Comparison of ENCODE assay signal across 23 mouse cellular contexts in genomic region chr9:57168411-57168810, GRCm38 (mm10). TPM values are rescaled to one million over a fixed set of nuclear protein-coding genes. Genes with fewer than 3 reads are reported as not detected.
DNase-seq lines count a peak whose midpoint lies in the region; ATAC-seq and TF ChIP-seq lines count a peak whose summit lies in the region.
"Had no signal": no experiment of that assay in that cellular context is flagged by ENCODE, and none has a peak within 500 bp of the region (broad histone marks: within the 10 kb centered on the region; RNA-seq: fewer than 3 reads in every experiment).

No protein-coding gene starts in this region.

- H3K9ac ChIP-seq in kidney, embryonic 14.5 days (ENCODE audit: low read depth, low read length) = no peak overlapping the region
- H3K9ac ChIP-seq in stomach, postnatal 0 days (ENCODE audit: low read length) = no peak overlapping the region
- H3K9ac ChIP-seq: embryonic facial prominence, embryonic 12.5 days; forebrain, embryonic 13.5 days; forebrain, embryonic 15.5 days; forebrain, postnatal 0 days had no signal

- peak overlapping the region; percentile 51; the same call in 1 of the 2 replicates for H3K27ac ChIP-seq in kidney, embryonic 14.5 days (ENCODE audit: low read depth, low read length)
- H3K27ac ChIP-seq in stomach, postnatal 0 days (replicated peaks) = no peak overlapping the region
- H3K27ac ChIP-seq: embryonic facial prominence, embryonic 10.5 days; embryonic facial prominence, embryonic 12.5 days; forebrain, embryonic 13.5 days; forebrain, embryonic 15.5 days had no signal

- H3K27me3 ChIP-seq in kidney, embryonic 14.5 days (ENCODE audit: control insufficient read depth, insufficient read depth, low read length) = no peaks in the 10 kb centered on the region
- H3K27me3 ChIP-seq in stomach, postnatal 0 days (ENCODE audit: control insufficient read depth, insufficient read depth, low read length) = no peaks in the 10 kb centered on the region
- H3K27me3 ChIP-seq: embryonic facial prominence, embryonic 12.5 days; forebrain, embryonic 15.5 days had no signal

- H3K4me2 ChIP-seq in kidney, embryonic 14.5 days (replicated peaks; ENCODE audit: low read depth, low read length) = no peak overlapping the region
- H3K4me2 ChIP-seq in stomach, postnatal 0 days (replicated peaks; ENCODE audit: low read depth) = no peak overlapping the region
- H3K4me2 ChIP-seq: embryonic facial prominence, embryonic 12.5 days; forebrain, embryonic 13.5 days; forebrain, embryonic 15.5 days had no signal

- H3K36me3 ChIP-seq in kidney, embryonic 14.5 days (ENCODE audit: control insufficient read depth, insufficient read depth, low read length) = no peaks in the 10 kb centered on the region
- no peaks in the 10 kb centered on the region for H3K36me3 ChIP-seq in stomach, postnatal 0 days (ENCODE audit: control insufficient read depth, insufficient read depth, low read length)
- H3K36me3 ChIP-seq: embryonic facial prominence, embryonic 10.5 days; embryonic facial prominence, embryonic 12.5 days; forebrain, embryonic 15.5 days had no signal

- TF ChIP-seq EP300 in stomach, postnatal 0 days (optimal IDR thresholded peaks at IDR 0.05) = no peak

- TF ChIP-seq CTCF in stomach, postnatal 0 days (IDR thresholded peaks at IDR 0.05; ENCODE audit: low read depth) = no peak

- 61% methylated on average over 5 of the region's 5 CpGs for WGBS in kidney, embryonic 14.5 days
- 58% methylated on average over 5 of the region's 5 CpGs for WGBS in stomach, postnatal 0 days

- H3K9me3 ChIP-seq in kidney, embryonic 14.5 days (ENCODE audit: control insufficient read depth, low read length) = no peaks in the 10 kb centered on the region
- H3K9me3 ChIP-seq in stomach, postnatal 0 days (ENCODE audit: control insufficient read depth, low read length) = no peaks in the 10 kb centered on the region
- H3K9me3 ChIP-seq: embryonic facial prominence, embryonic 10.5 days; embryonic facial prominence, embryonic 12.5 days; forebrain, embryonic 13.5 days; forebrain, embryonic 15.5 days had no signal

- H3K4me3 ChIP-seq in kidney, embryonic 14.5 days (ENCODE audit: low read length) = no peak overlapping the region
- no peak overlapping the region for H3K4me3 ChIP-seq in stomach, postnatal 0 days (ENCODE audit: low read depth, low read length)
- H3K4me3 ChIP-seq: embryonic facial prominence, embryonic 10.5 days; embryonic facial prominence, embryonic 12.5 days; forebrain, embryonic 13.5 days; forebrain, embryonic 15.5 days had no signal

- ATAC-seq in kidney, embryonic 14.5 days (ENCODE audit: low FRiP score, low TSS enrichment) = no peak
- ATAC-seq in stomach, postnatal 0 days (ENCODE audit: low FRiP score, low TSS enrichment) = 0 out of 2 replicates have a peak, but pooled peaks have one; percentile 57
- ATAC-seq: activated CD4-positive, CD25-positive, alpha-beta regulatory T cell, adult 4 months; forebrain, embryonic 13.5 days; forebrain, embryonic 15.5 days; forebrain, postnatal 0 days; Patski had no signal

- no peak for DNase-seq in kidney, postnatal 25 days
- peak; percentile 15 for DNase-seq in lung, postnatal 36 days
- no peak for DNase-seq in lung, postnatal 10 days
- DNase-seq in 416B (ENCODE audit: low read depth) = peak; percentile 24
- no peak for DNase-seq in stomach, postnatal 0 days (ENCODE audit: low spot score)
- DNase-seq in gastrocnemius, adult 18-20 months (ENCODE audit: low spot score) = no peak
- no peak for DNase-seq in cerebellum, adult 9-11 months
- DNase-seq: adrenal gland, adult 8-10 months; adrenal gland, postnatal 14 days; adrenal gland, postnatal 36 days; cerebellum, adult 11 months; cerebellum, adult 18-20 months; cerebellum, adult 8-10 months; cerebellum, postnatal 10 days; cerebellum, postnatal 25 days; forebrain, postnatal 0 days had no signal

- H3K4me1 ChIP-seq in kidney, embryonic 14.5 days (ENCODE audit: control insufficient read depth, insufficient read depth, low read length) = no peaks in the 10 kb centered on the region
- no peaks in the 10 kb centered on the region for H3K4me1 ChIP-seq in stomach, postnatal 0 days (replicated peaks; ENCODE audit: control insufficient read depth, insufficient read depth)
- H3K4me1 ChIP-seq: embryonic facial prominence, embryonic 10.5 days; embryonic facial prominence, embryonic 12.5 days; forebrain, embryonic 13.5 days; forebrain, embryonic 15.5 days had no signal

RNA-seq across cellular contexts. Expression of gene Commd4, which starts 10.3 kb away (rescaled TPM):
- polyA plus RNA-seq in kidney, embryonic 14.5 days (2014; fragmentation: Nextera tagmentation; extraction: Ambion mirVana) = 99.0 and 137 TPM in 2 replicates
- 74.9 and 75.3 TPM in 2 replicates for polyA plus RNA-seq in stomach, postnatal 0 days (2015; fragmentation: Nextera tagmentation; extraction: Ambion mirVana)
- 10 to 100 TPM; 26.6 to 29.1 TPM for total RNA-seq in gastrocnemius, adult 18-20 months (2021)

RNA-seq across cellular contexts. Expression of gene Neil1, which starts 20.3 kb away (rescaled TPM):
- 7.0 and 7.5 TPM in 2 replicates for polyA plus RNA-seq in kidney, embryonic 14.5 days (2014; fragmentation: Nextera tagmentation; extraction: Ambion mirVana)
- polyA plus RNA-seq in stomach, postnatal 0 days (2015; fragmentation: Nextera tagmentation; extraction: Ambion mirVana) = 4.7 and 5.2 TPM in 2 replicates
- 1 to 10 TPM; 5.8 to 6.2 TPM for total RNA-seq in gastrocnemius, adult 18-20 months (2021)

RNA-seq across cellular contexts. Expression of gene Man2c1, which starts 37.9 kb away (rescaled TPM):
- polyA plus RNA-seq in kidney, embryonic 14.5 days (2014; fragmentation: Nextera tagmentation; extraction: Ambion mirVana) = 28.5 and 38.7 TPM in 2 replicates
- polyA plus RNA-seq in stomach, postnatal 0 days (2015; fragmentation: Nextera tagmentation; extraction: Ambion mirVana) = 35.2 and 39.5 TPM in 2 replicates
- total RNA-seq in gastrocnemius, adult 18-20 months (2021) = 10 to 100 TPM; 25.4 to 31.6 TPM

Comparison
In these comparisons a context has a peak if more than half of its experiments do, and no peak if none do; other contexts are left out.
1. DNase-seq: peak in lung, postnatal 36 days (single experiment) and 416B (single experiment); none in kidney, postnatal 25 days (0 of 2), lung, postnatal 10 days (single experiment), stomach, postnatal 0 days (single experiment), gastrocnemius, adult 18-20 months (single experiment) and cerebellum, adult 9-11 months (single experiment).